Mouse (Mus musculus) liver, adult 2 months (tissue): Measurements from ENCODE around the gene Car14. TPM values are rescaled to one million over a fixed set of nuclear protein-coding genes. Genes with fewer than 3 reads are reported as not detected.

ENCODE experiments used
- DNase-seq: peaks from one replicate; pipeline ENCODE4 v3.0.0-alpha.2; 2011; ENCODE audit warnings: low read depth, low spot score; ENCODE audit errors: extremely low read depth
- H3K27ac ChIP-seq: fragments of 200-500 bp; replicated peaks from 2 replicates; pipeline ENCODE4 v1.5.1; 2012; ENCODE audit warnings: low read depth, mild to moderate bottlenecking, control low read depth, inconsistent platforms, low read length; ENCODE audit not compliant: insufficient read depth
- H3K27me3 ChIP-seq: fragments of 200-500 bp; 2 replicates; pipeline ENCODE4 v1.6.1; 2012; ENCODE audit warnings: mild to moderate bottlenecking, moderate library complexity, low read length, inconsistent platforms; ENCODE audit not compliant: control insufficient read depth, insufficient read depth
- H3K36me3 ChIP-seq: fragments of 200-500 bp; 2 replicates; pipeline ENCODE4 v1.6.1; 2012; ENCODE audit warnings: low read length, inconsistent platforms; ENCODE audit not compliant: control insufficient read depth, insufficient read depth
- H3K4me1 ChIP-seq: fragments of 200-500 bp; 2 replicates; pipeline ENCODE4 v1.6.1; 2011; ENCODE audit warnings: low read length; ENCODE audit not compliant: control insufficient read depth, insufficient read depth
- H3K4me3 ChIP-seq: fragments of 200-500 bp; 2 replicates; pipeline ENCODE4 v1.5.1; 2011; ENCODE audit warnings: low read depth, mild to moderate bottlenecking, control low read depth, low read length, moderate library complexity; ENCODE audit not compliant: insufficient read depth
- H3K79me2 ChIP-seq: fragments of 200-500 bp; 2 replicates; pipeline ENCODE4 v1.6.1; 2012; ENCODE audit warnings: inconsistent platforms, mild to moderate bottlenecking, low read length, moderate library complexity; ENCODE audit not compliant: control insufficient read depth, insufficient read depth
- H3K9ac ChIP-seq: fragments of 200-500 bp; 2 replicates; pipeline ENCODE4 v1.6.1; 2012; ENCODE audit warnings: low read depth, mild to moderate bottlenecking, control low read depth, inconsistent platforms, low read length
- CTCF ChIP-seq: fragments of 200-500 bp; IDR thresholded peaks from 2 replicates; pipeline ENCODE4 v1.5.1; 2011; ENCODE audit warnings: low read depth, low read length, control low read depth
- POLR2A ChIP-seq: fragments of 200-500 bp; IDR thresholded peaks from 2 replicates; pipeline ENCODE4 v1.6.1; 2011; ENCODE audit warnings: low read length, control low read depth; ENCODE audit not compliant: insufficient read depth; ENCODE audit errors: extremely low read depth
- WGBS: fragments of 180-500 bp; shearing (Covaris S2); methylation state at CpG from one replicate; pipeline ENCODE4 v1.1.7; 2018; 5-methylcytosine and 5-hydroxymethylcytosine counted together
- polyA plus RNA-seq: library from polyadenylated mRNA; depleted of rRNA; stranded (reverse); fragments of >200 nt; gene quantifications from 2 replicates; pipeline ENCODE4 v1.2.3, GENCODE M21; 2012
- total RNA-seq: library from RNA; depleted of rRNA; stranded (reverse); fragments of >200 nt; gene quantifications from 2 replicates; pipeline ENCODE4 v1.2.3, GENCODE M21; 2014

The Car14 gene
- total and polyA plus RNA-seq, 2 experiments, result 24.5 to 47.9 TPM

DNA sequence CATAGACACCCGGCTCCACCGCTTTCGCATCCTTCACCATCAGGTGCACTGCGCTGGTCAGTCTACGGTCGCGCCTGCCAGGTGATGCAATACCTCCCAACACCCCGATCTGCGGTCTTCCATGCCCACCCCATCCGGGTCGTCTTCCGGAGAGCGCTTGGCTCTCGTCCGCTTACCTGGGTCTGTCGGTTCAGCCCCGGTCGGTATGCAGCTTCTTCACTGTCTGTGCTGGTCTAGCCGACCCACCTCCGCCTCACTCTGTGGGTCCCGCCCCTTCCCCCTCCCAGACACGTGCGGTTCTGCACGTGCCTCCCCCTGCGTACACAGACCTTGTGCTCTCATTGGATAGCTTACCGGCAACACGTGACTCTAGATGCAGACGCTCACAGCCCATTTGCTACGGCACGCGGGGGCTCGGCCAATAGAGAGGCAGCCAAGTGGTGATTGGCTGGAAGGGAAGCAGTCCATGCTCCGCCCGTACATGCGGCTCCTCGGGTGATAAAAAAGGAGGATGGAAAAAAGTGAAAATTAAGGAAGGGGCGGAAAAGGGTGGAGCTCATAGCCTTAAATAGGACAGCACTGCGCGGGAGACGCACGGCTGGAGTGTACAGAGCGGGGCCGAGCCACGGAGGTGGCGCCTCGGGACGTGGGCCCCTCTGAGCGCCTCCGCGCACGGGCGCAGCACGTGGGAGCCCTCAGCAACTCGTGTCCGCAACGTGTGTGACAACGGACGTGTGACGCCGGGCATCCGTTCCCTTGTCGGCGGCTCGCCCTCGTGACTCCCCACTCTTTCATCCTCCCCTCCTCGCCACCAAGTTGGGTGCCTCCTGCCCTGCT is 22.3 kb downstream of the Car14 start, which contains the start of gene Ciart:
Gene Ciart, minus strand, starts transcription at position 273 of the 837 bp plus-strand sequence.
- no peaks in the 10 kb centered on the region for H3K79me2 ChIP-seq
- H3K36me3 ChIP-seq, result peaks cover 5% of the 10 kb centered on the region; the same call in 1 of the 2 replicates
- H3K4me3 ChIP-seq, result peak within 1 kb of the TSS; percentile 69
- H3K27ac ChIP-seq, result peak within 1 kb of the TSS; percentile 79
- no peaks in the 10 kb centered on the region for H3K27me3 ChIP-seq
- H3K9ac ChIP-seq, result peak within 1 kb of the TSS; percentile 76
- WGBS, result under 1% methylated on average over 66 of the region's 66 CpGs
- peak; percentile 96 for DNase-seq
- H3K4me1 ChIP-seq, result peaks cover 15% of the 10 kb centered on the region
- TF ChIP-seq POLR2A (peak; percentile 93), CTCF (no peak)

DNA sequence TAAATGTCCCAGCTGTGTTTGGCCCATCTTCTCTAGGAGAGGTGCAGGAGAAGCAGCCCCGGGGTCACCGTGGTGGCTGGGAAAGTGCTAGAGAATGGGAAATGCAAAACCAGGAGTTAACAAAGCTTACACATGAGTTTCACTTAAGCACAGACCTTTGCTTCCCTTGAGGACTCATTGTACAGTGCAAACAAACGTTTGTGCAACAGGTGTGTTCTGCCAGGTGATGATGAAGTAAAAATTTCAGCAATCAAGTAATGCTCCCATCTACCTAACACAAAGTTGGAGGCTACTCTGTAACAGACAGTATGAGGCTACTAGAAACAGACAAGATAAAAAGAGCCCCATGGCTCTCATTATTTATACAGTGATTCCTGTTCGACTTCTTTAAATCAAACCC is 25.4 kb downstream of the Car14 start:
- TF ChIP-seq CTCF (no peak), POLR2A (no peak)
- Histone ChIP-seq H3K27me3 (no peaks in the 10 kb centered on the region), H3K36me3 (peaks cover 5% of the 10 kb centered on the region; the same call in 1 of the 2 replicates), H3K9ac (no peak overlapping the region), H3K4me1 (peaks cover 8% of the 10 kb centered on the region), H3K27ac (peak overlapping the region; percentile 88), H3K4me3 (no peak overlapping the region), H3K79me2 (peaks cover 5% of the 10 kb centered on the region; the same call in 1 of the 2 replicates)
- 33% methylated on average over 4 of the region's 4 CpGs for WGBS
- peak; percentile 88 for DNase-seq

GRCm38 (mm10) chr3:95872048-95872447 is 32.4 kb downstream of the Car14 start:
- TF ChIP-seq POLR2A, result no peak
- TF ChIP-seq CTCF, result no peak
- Histone ChIP-seq H3K36me3 (peaks cover 7% of the 10 kb centered on the region), H3K9ac (peak overlapping the region; percentile 25), H3K4me3 (peak overlapping the region; percentile 83), H3K79me2 (peaks cover 16% of the 10 kb centered on the region; the same call in 1 of the 2 replicates), H3K27ac (peak overlapping the region; percentile 4; the same call in 1 of the 2 replicates), H3K4me1 (peaks cover 5% of the 10 kb centered on the region), H3K27me3 (no peaks in the 10 kb centered on the region)
- DNase-seq, result no peak
- 40% methylated on average over 7 of the region's 7 CpGs for WGBS

DNA sequence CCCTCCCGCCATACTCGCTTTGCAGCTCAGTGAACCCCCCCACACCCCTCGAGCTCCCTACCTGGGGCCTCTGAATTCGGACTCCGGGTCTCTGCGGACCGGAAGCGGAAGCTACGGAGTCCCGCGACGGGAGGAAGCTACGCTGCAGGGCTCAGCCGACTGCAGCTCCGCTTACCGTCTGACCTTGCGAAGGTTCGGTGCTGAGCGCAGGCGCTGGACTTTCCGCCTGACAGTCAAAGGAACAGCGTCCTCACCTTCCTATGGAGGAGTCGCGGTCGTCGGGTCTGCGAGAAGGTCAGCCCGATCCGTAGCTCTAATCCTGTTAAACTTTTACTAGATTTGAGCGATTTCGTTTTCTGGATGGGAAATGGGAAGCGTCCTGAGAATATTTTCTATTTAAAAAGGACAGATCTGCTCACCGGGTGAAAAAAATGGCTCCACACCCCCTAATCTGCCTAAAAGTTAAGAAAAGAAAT is 33.1 kb downstream of the Car14 start, which contains the start of gene Mrps21:
Gene Mrps21, minus strand, starts transcription at position 128 of the 476 bp plus-strand sequence.
- H3K4me3 ChIP-seq, result peak within 1 kb of the TSS; percentile 83
- under 1% methylated on average over 33 of the region's 33 CpGs for WGBS

DNA sequence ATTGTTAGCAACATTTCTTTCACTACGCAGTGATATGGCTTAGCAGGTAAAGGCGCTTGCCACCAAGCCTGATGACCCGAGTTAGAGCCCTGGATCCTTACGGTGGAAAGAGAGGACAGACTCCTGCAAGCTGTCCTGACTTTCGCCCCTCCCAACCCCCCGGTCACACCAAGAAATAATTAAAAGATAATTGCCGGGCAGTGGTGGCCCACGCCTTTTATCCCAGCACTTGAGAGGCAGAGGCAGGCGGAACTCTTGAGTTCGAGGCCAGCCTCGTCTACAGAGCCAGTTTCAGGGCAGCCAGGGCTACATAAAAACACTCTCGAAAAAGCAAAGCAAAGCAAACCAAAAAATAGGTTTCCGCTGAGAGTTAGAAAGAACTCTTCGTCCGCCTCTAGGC is 33.5 kb downstream of the Car14 start:
- no peak for TF ChIP-seq POLR2A
- no peak for TF ChIP-seq CTCF
- H3K79me2 ChIP-seq, result peaks cover 16% of the 10 kb centered on the region; the same call in 1 of the 2 replicates
- H3K27me3 ChIP-seq, result no peaks in the 10 kb centered on the region
- H3K9ac ChIP-seq, result peak overlapping the region; percentile 81
- H3K4me3 ChIP-seq, result peak overlapping the region; percentile 83
- H3K4me1 ChIP-seq, result peaks cover 5% of the 10 kb centered on the region
- DNase-seq, result no peak
- H3K36me3 ChIP-seq, result peaks cover 7% of the 10 kb centered on the region
- peak overlapping the region; percentile 19 for H3K27ac ChIP-seq
- WGBS, result 3% methylated on average over 15 of the region's 15 CpGs

More for the DNA sequence above, 33.1 kb downstream of the Car14 start, which contains the start of gene Mrps21:
- DNase-seq, result peak; percentile 90
- peak within 1 kb of the TSS; percentile 19 for H3K27ac ChIP-seq
- peaks cover 16% of the 10 kb centered on the region; the same call in 1 of the 2 replicates for H3K79me2 ChIP-seq
- peaks cover 5% of the 10 kb centered on the region for H3K4me1 ChIP-seq
- H3K27me3 ChIP-seq, result no peaks in the 10 kb centered on the region
- peaks cover 7% of the 10 kb centered on the region for H3K36me3 ChIP-seq
- H3K9ac ChIP-seq, result peak within 1 kb of the TSS; percentile 81
- TF ChIP-seq POLR2A, result peak; percentile 81
- TF ChIP-seq CTCF, result no peak
